Mouse (Mus musculus) liver, postnatal 0 days (tissue): ENCODE data around the gene Kdf1. TPM values are rescaled to one million over a fixed set of nuclear protein-coding genes. Genes with fewer than 3 reads are reported as not detected.

Experiments
- ATAC-seq: fragments of 200-750 bp; cut with Nextera tagmentation; 2 replicates; pipeline ENCODE4 v1.8.0; 2017; ENCODE audit warnings: mild to moderate bottlenecking, moderate library complexity
- DNase-seq: peaks from one replicate; pipeline ENCODE4 v3.0.0-alpha.2; 2016
- H3K27ac ChIP-seq: fragments of 300-500 bp; sonication (generic); 2 replicates; pipeline ENCODE4 v1.5.1; 2014; ENCODE audit warnings: antibody characterized with exemption, moderate library complexity, mild to moderate bottlenecking, low read depth
- H3K27me3 ChIP-seq: fragments of 300-500 bp; sonication (generic); 2 replicates; pipeline ENCODE4 v1.6.1; 2014; ENCODE audit warnings: low read length, control low read depth, mixed read lengths; ENCODE audit not compliant: insufficient read depth
- H3K36me3 ChIP-seq: fragments of 300-500 bp; sonication (generic); replicated peaks from 2 replicates; pipeline ENCODE4 v1.6.1; 2014; ENCODE audit warnings: mild to moderate bottlenecking, control low read depth, low read length, moderate library complexity, mixed read lengths; ENCODE audit not compliant: insufficient read depth
- H3K4me1 ChIP-seq: fragments of 300-500 bp; sonication (generic); 2 replicates; pipeline ENCODE4 v1.6.1; 2014; ENCODE audit warnings: antibody characterized with exemption, mild to moderate bottlenecking, control low read depth; ENCODE audit not compliant: insufficient read depth
- H3K4me2 ChIP-seq: fragments of 300-500 bp; sonication (generic); 2 replicates; pipeline ENCODE4 v1.6.1; 2014; ENCODE audit warnings: low read depth, mild to moderate bottlenecking, low read length, moderate library complexity, mixed read lengths
- H3K4me3 ChIP-seq: fragments of 300-500 bp; sonication (generic); 2 replicates; pipeline ENCODE4 v1.5.1; 2014; ENCODE audit warnings: low read depth, low read length
- H3K9ac ChIP-seq: fragments of 300-500 bp; sonication (generic); replicated peaks from 2 replicates; pipeline ENCODE4 v1.6.1; 2014; ENCODE audit warnings: mild to moderate bottlenecking, moderate library complexity
- H3K9me3 ChIP-seq: fragments of 300-500 bp; sonication (generic); 2 replicates; pipeline ENCODE4 v1.6.1; 2016; ENCODE audit warnings: mild to moderate bottlenecking, control low read depth, low read length, mixed read lengths
- CTCF ChIP-seq: sonication (generic); IDR thresholded peaks from 2 replicates; pipeline ENCODE4 v1.5.1; 2016; ENCODE audit warnings: antibody characterized with exemption, low read depth
- EP300 ChIP-seq: IDR thresholded peaks from 2 replicates; pipeline ENCODE4 v1.6.1; 2016; ENCODE audit warnings: antibody characterized with exemption, low read depth, mild to moderate bottlenecking
- WGBS: fragments of 180-500 bp; shearing (Covaris S2); extraction: QIAGEN DNeasy Blood & Tissue Kit; methylation state at CpG from one replicate; pipeline ENCODE4 v1.1.7; 2014; ENCODE audit not compliant: insufficient replicate concordance; 5-methylcytosine and 5-hydroxymethylcytosine counted together
- polyA plus RNA-seq: library from polyadenylated mRNA; unstranded; fragments of >200 nt; fragmentation: Nextera tagmentation; extraction: Ambion mirVana; gene quantifications from 2 replicates; pipeline ENCODE4 v1.2.1, GENCODE M21; 2015

Kdf1 gene
- polyA plus RNA-seq, 1 experiment from 2014 or later: 5.5 TPM

DNA sequence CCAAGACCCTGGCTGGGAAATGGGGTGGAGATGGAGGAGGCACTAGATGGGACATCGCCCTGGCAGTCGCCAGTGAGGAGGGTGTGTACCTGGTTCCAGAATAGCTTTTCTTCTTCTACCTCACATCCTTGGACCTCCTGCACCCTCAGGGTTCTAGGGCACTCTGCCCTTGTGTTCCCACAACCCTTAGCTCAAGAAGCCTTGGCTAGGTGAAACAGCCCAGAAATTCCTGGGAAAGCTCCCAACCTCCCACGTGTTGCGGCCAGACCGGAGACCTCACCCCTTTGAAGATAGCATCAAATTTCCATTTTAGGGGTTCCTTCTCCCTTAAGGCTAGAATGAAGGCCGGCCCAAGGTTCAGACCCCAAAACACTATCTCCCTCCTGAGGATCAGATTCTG, 38.0 kb upstream of the Kdf1 start:
- Histone ChIP-seq H3K9ac (0 out of 2 replicates have a peak overlapping the region, but pooled peaks have one; percentile 58), H3K9me3 (no peaks in the 10 kb centered on the region), H3K4me1 (peaks cover 6% of the 10 kb centered on the region), H3K27me3 (peaks cover 62% of the 10 kb centered on the region), H3K4me3 (0 out of 2 replicates have a peak overlapping the region, but pooled peaks have one; percentile 47), H3K36me3 (no peaks in the 10 kb centered on the region), H3K27ac (no peak overlapping the region), H3K4me2 (peak overlapping the region; percentile 79)
- DNase-seq (no peak), ATAC-seq (no peak)
- 53% methylated on average over 6 of the region's 6 CpGs for WGBS
- TF ChIP-seq CTCF: no peak

DNA sequence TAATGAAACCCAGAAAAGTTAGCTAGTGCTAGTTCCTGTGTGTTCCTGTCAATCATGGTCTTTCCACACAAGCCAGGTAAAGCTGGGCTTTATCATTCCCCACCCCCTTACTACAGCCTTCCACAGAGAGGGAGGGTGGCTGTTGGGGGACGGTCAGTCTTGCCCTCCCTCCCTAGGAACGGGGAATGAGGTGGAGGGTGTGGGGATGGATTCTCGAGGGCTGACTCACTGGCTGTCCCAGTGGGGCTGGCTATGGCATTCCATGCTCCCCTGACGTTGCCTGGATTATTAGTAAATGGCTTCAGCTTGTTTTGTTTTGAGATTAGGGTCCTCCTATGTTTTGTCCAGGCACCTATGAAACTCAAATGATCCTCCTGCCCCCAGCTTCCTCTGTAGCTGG, 37.3 kb upstream of the Kdf1 start:
- TF ChIP-seq EP300: no peak
- no peak for TF ChIP-seq CTCF
- no peaks in the 10 kb centered on the region for H3K9me3 ChIP-seq
- H3K36me3 ChIP-seq: no peaks in the 10 kb centered on the region
- H3K27me3 ChIP-seq: peaks cover 58% of the 10 kb centered on the region
- WGBS: 53% methylated on average over 4 of the region's 4 CpGs
- H3K4me2 ChIP-seq: no peak overlapping the region
- H3K4me1 ChIP-seq: peaks cover 6% of the 10 kb centered on the region
- no peak overlapping the region for H3K27ac ChIP-seq
- H3K9ac ChIP-seq: no peak overlapping the region
- no peak overlapping the region for H3K4me3 ChIP-seq
- ATAC-seq (no peak), DNase-seq (no peak)

DNA sequence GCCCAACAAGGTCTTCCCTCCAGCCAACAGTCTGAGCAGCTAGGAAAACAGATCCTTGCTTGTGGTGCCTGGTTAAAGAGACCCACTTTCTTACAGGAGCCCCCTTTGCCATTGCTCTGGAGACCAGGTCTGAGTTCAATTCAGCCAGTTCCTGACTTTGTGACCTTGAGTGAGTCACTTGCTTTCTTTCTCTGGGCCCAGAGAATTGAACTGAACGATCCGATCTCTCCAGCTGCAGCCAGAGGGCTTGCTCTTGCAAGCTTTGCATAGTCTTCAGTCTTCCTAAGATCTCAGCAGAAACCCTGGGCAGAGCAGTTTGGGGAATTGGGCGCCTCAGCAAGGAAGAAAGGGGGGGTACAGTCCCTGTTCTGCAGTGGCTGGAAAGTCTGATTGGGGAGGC, 36.3 kb upstream of the Kdf1 start:
- H3K4me2 ChIP-seq: no peak overlapping the region
- no peak overlapping the region for H3K27ac ChIP-seq
- WGBS: 72% methylated on average over 3 of the region's 3 CpGs
- TF ChIP-seq EP300 (no peak), CTCF (no peak)
- no peaks in the 10 kb centered on the region for H3K9me3 ChIP-seq
- no peak overlapping the region for H3K4me3 ChIP-seq
- H3K27me3 ChIP-seq: peaks cover 51% of the 10 kb centered on the region
- DNase-seq (no peak), ATAC-seq (no peak)
- H3K9ac ChIP-seq: no peak overlapping the region
- H3K4me1 ChIP-seq: peaks cover 6% of the 10 kb centered on the region
- H3K36me3 ChIP-seq: no peaks in the 10 kb centered on the region

DNA sequence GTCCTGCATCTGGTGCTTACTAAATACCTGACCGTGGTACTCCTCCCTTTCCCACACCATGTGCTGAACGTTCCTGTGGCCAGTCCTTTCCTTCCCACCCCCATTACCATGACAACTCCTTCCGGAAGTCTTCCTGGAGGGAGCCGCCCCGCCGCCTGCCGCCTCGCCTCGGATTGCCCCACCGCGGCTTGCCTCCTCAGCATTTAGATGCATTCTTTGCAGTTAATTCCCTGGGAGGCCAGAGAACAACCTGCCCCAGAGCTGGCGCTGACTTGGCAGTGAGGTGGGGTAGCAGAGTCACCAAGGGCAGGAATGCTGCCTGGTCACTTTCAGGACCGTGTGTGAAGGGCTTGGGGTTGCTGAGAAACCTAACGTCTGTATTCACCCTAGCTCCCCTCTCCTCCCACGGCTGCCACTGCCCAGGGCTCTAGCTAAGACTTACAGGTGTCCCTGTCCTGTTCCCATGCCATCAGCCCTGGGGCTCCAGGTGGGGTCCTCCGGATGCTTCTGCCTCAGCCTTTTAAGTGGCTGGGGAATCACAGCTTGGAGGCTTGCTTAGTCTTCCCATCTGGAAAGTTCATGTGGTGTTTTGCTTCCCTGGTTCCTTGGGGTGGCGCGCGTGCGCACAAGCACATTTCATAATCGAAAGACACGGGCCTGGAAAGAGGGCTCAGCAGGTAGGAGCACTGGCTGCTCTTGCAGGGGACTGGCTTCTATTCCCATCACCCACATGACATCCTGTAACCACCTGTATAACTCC, 34.3 kb upstream of the Kdf1 start:
- 17% methylated on average over 22 of the region's 22 CpGs for WGBS
- Histone ChIP-seq H3K4me3 (no peak overlapping the region), H3K9ac (no peak overlapping the region), H3K4me1 (peaks cover 6% of the 10 kb centered on the region), H3K27me3 (peaks cover 38% of the 10 kb centered on the region), H3K4me2 (peak overlapping the region; percentile 38), H3K36me3 (no peaks in the 10 kb centered on the region), H3K9me3 (no peaks in the 10 kb centered on the region), H3K27ac (no peak overlapping the region)
- ATAC-seq (no peak), DNase-seq (no peak)
- TF ChIP-seq EP300 (no peak), CTCF (no peak)

- Histone ChIP-seq H3K4me2 (no peak overlapping the region), H3K27ac (no peak overlapping the region), H3K27me3 (peaks cover 28% of the 10 kb centered on the region), H3K4me1 (no peaks in the 10 kb centered on the region; the same call in 1 of the 2 replicates), H3K9ac (no peak overlapping the region), H3K4me3 (no peak overlapping the region), H3K9me3 (no peaks in the 10 kb centered on the region), H3K36me3 (no peaks in the 10 kb centered on the region)
- 85% methylated on average over 28 of the region's 28 CpGs for WGBS
- DNase-seq: no peak
- no peak for ATAC-seq
- TF ChIP-seq CTCF (no peak), EP300 (no peak)
Observed at GRCm38 (mm10) chr4:133485691-133486425, 32.9 kb upstream of the Kdf1 start.

- WGBS: 90% methylated on average over 26 of the region's 26 CpGs
- TF ChIP-seq CTCF (no peak), EP300 (no peak)
Observed at GRCm38 (mm10) chr4:133486673-133487357, 31.9 kb upstream of the Kdf1 start.

More at GRCm38 (mm10) chr4:133486673-133487357, 31.9 kb upstream of the Kdf1 start:
- Histone ChIP-seq H3K27me3 (peaks cover 19% of the 10 kb centered on the region; the same call in 1 of the 2 replicates), H3K9me3 (no peaks in the 10 kb centered on the region), H3K4me3 (no peak overlapping the region), H3K36me3 (no peaks in the 10 kb centered on the region), H3K9ac (no peak overlapping the region), H3K27ac (no peak overlapping the region), H3K4me2 (no peak overlapping the region), H3K4me1 (no peaks in the 10 kb centered on the region; the same call in 1 of the 2 replicates)
- DNase-seq: no peak
- no peak for ATAC-seq
